Mouse (Mus musculus) layer of hippocampus, adult 18-20 months (tissue): ENCODE measurements at regions not wholly inside any gene's neighbourhood (a gene's known extent, or its start where the extent isn't known, plus 50 kb on each side); places are given as distances from the start of the nearest gene placed in this dataset.
A peak's percentile ranks its signal among the peaks of the same experiment; 100 is the strongest.

Source experiments
- DNase-seq, 2 experiments: peaks; one replicate each; pipeline ENCODE4 v3.0.0; 2022; ENCODE audit warnings: low spot score in 2 of 2

DNA sequence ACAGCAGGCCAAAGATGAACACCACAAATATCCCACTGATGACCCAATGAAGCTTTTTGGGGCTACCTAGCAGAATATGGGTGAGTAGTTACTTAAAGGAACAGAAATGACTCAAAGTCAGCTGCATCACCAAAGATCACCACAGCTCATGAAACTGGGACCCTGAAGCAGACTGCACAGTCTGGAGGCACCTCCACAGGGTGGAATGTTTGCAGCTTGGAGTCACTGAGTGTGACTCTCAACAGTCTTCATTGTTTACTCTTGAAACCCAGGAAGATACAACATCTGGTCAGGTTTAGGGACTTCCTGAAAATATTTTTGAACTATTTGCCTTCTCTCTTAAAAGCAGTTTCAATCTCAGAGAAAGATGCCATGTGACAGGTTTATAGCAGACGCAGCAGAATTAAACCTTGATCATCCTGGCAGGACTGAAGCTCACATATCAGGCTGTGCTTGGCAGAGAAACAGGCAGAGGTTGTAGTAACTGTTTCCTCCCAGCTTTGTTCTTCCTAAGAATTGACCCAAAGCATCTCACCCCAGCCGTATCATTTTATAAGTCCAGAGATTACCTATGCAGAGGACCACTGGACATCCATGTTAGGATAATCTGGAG lies 944.1 kb upstream of the Adgrl4 start:
- DNase-seq: no peak

- no peak for DNase-seq
Observed at GRCm38 (mm10) chr3:150530966-150531365, 906.7 kb upstream of the Adgrl4 start.

- no peak for DNase-seq
Observed at GRCm38 (mm10) chr3:150543118-150543517, 894.6 kb upstream of the Adgrl4 start.

DNA sequence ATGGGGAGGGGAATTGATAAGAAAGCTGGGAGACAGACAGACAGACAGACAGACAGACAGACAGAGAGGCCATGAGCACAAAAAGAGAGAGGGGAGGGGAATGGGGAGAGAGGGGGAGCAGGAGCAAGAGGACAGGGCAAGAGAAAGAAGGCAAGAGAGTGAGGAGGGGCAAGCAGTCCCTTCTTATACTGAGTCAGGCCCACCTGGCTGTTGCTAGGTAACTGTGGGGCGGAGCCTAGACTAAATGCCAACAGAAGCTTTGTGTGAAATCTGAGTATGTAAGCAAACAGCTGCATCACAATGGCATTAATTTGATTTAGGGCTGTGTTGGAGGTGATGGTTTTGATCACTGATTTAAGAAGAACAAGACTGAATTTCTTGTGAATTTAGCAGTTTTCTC lies 849.2 kb upstream of the Adgrl4 start:
- DNase-seq: no peak

- no peak for DNase-seq
Observed at GRCm38 (mm10) chr3:150590978-150591377, 846.7 kb upstream of the Adgrl4 start.

- no peak for DNase-seq
Observed at GRCm38 (mm10) chr3:150603400-150604095, 834.1 kb upstream of the Adgrl4 start.

- DNase-seq: peak; percentile 5 to 58
Observed at GRCm38 (mm10) chr3:150610681-150611101, 827.0 kb upstream of the Adgrl4 start.

DNA sequence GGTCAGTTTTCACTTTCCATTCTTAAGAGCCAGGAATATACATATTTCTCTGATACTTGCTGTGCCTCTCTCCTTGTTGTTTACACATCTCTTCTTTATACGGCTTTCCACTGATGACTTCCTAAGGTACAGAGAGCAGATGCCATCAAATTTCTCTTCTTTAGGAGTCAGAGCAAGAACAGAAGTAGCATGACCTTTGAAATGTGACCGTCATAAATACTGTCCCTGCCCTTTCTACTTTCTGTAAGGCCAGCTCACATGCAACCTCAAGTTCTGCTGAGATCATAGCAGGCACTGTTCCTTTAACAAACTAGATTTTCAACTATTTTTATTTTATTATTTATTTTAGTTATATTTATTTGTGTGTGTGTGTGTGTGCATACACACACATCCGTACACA lies 800.1 kb upstream of the Adgrl4 start:
- no peak for DNase-seq

- DNase-seq: no peak
Observed at GRCm38 (mm10) chr3:150640004-150640676, 797.5 kb upstream of the Adgrl4 start.

- DNase-seq: no peak
Observed at GRCm38 (mm10) chr3:150648040-150648439, 789.6 kb upstream of the Adgrl4 start.

DNA sequence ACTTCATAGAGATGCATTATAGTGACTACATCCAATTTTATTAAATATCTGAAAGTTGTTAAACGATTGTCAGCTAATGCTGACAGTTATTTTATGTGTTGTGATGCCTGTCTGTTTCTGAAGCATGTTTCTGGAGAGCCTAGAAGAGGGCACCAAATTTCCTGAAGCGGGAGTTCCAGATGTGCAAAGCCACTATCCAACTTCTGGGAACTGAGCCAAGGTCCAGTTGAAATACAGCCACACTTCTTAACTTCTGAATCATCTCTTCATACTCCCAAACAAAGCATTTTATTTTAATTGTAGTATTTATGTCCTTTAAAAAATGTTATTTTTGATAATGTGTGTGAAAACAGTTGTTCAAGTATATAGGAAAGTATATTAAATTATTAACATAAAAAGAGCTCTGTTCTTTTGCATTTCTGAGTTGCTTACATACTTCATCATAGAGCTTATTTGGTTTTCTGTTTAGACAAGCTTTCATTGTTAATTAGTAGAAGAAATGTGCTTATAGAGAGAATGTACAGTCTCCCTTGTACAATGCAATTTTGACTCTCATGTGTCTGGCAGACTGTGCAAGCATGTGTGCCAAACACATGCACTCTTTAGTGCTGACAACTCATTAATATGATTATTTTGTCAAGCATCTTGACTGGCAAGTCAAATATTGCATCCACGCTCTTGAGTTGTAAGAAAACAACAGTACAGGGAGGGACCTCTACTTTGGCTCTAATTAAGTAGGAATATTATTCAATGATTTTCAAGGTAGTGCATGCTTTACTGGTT lies 787.7 kb upstream of the Adgrl4 start:
- no peak for DNase-seq

GRCm38 (mm10) chr3:150695751-150696150 lies 741.9 kb upstream of the Adgrl4 start:
- no peak for DNase-seq

DNA sequence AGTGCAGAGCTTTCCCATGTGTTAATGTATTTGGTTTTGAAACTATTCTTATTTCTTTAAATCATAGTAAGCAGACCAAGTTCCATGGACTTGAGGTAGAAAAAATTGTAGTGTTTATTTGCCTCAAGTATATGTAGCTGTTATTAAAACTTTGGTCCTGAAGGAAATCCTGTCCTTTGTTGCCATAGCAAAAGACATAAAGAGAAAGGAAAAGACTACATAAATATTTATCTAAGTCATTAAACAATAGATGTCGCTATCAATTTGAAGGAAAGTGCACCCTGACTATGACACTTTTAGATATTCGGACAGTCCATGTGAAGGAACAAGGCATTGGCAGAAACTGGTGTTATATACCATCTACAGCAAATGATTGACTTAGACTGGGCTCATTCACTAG lies 737.7 kb upstream of the Adgrl4 start:
- no peak for DNase-seq
